Mouse (Mus musculus) brain, embryonic 14.5 days (tissue): Measurements from ENCODE around the gene B3gnt4.

Experiments
- CTCF ChIP-seq: fragments of 200-500 bp; IDR thresholded peaks from 2 replicates; pipeline ENCODE4 v1.5.1; 2012; ENCODE audit warnings: inconsistent platforms, mild to moderate bottlenecking, moderate library complexity, borderline replicate concordance; ENCODE audit not compliant: insufficient read depth, insufficient read length; ENCODE audit errors: extremely low read depth
- POLR2A ChIP-seq: fragments of 200-500 bp; IDR thresholded peaks from 2 replicates; pipeline ENCODE4 v1.6.1; 2012; ENCODE audit warnings: mild to moderate bottlenecking, inconsistent platforms, borderline replicate concordance; ENCODE audit not compliant: poor library complexity, insufficient read depth, insufficient read length, severe bottlenecking; ENCODE audit errors: extremely low read depth

DNA sequence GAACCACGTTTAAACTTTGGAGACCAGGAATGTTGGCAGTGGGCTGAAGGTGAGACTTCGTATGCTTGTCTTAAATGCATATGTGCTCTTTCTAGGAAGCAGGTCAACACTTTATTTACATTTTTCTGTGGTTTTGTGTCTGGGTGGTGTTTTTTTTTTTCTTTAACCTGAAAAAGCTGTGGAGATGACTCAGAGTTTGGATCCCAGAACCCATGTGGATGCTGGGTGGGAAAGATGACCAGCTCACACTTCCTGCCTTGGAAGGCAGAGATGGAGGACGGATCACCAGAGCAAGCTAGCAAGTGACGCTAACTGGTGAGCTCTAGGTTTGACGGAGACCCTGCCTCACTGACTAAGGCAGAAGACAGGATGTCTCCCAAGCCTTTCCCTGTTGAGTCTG lies 4.6 kb downstream of the B3gnt4 start:
- TF ChIP-seq CTCF: no peak
- no peak for TF ChIP-seq POLR2A
